Mouse (Mus musculus) small intestine, adult 2 months (tissue): ENCODE results near the gene Ccdc88b. TPM values are rescaled to one million over a fixed set of nuclear protein-coding genes. Genes with fewer than 3 reads are reported as not detected.

ENCODE experiments used
- H3K27ac ChIP-seq: fragments of 200-500 bp; 2 replicates; pipeline ENCODE4 v1.5.1; 2012; ENCODE audit warnings: low read depth, low read length, control low read depth, inconsistent platforms; ENCODE audit not compliant: insufficient read depth
- H3K27me3 ChIP-seq: fragments of 200-500 bp; 2 replicates; pipeline ENCODE4 v1.6.1; 2012; ENCODE audit warnings: mild to moderate bottlenecking, moderate library complexity, low read length, inconsistent platforms; ENCODE audit not compliant: control insufficient read depth, insufficient read depth
- H3K36me3 ChIP-seq: fragments of 200-500 bp; 2 replicates; pipeline ENCODE4 v1.6.1; 2012; ENCODE audit warnings: mild to moderate bottlenecking, low read length, control low read depth, inconsistent platforms; ENCODE audit not compliant: control insufficient read depth, insufficient read depth
- H3K4me1 ChIP-seq: fragments of 200-500 bp; 2 replicates; pipeline ENCODE4 v1.6.1; 2012; ENCODE audit warnings: low read length, inconsistent platforms, mixed read lengths; ENCODE audit not compliant: control insufficient read depth, insufficient read depth, insufficient read length
- H3K4me3 ChIP-seq: fragments of 200-500 bp; 2 replicates; pipeline ENCODE4 v1.5.1; 2012; ENCODE audit warnings: low read depth, mild to moderate bottlenecking, control low read depth, inconsistent platforms, low read length, moderate library complexity
- CTCF ChIP-seq: fragments of 200-500 bp; IDR thresholded peaks from 2 replicates; pipeline ENCODE4 v1.5.1; 2012; ENCODE audit warnings: low read depth, mild to moderate bottlenecking, control low read depth, inconsistent platforms, low read length, moderate library complexity, mixed read lengths; ENCODE audit not compliant: insufficient replicate concordance, insufficient read length; ENCODE audit errors: extremely low read depth
- POLR2A ChIP-seq: fragments of 200-500 bp; IDR thresholded peaks from 2 replicates; pipeline ENCODE4 v1.6.1; 2012; ENCODE audit warnings: low read depth, mild to moderate bottlenecking, control low read depth, inconsistent platforms, low read length, moderate library complexity
- WGBS: fragments of 180-500 bp; shearing (Covaris S2); methylation state at CpG from one replicate; pipeline ENCODE4 v1.1.7; 2018; 5-methylcytosine and 5-hydroxymethylcytosine counted together
- polyA plus RNA-seq: library from polyadenylated mRNA; depleted of rRNA; stranded (reverse); fragments of >200 nt; gene quantifications from 2 replicates; pipeline ENCODE4 v1.2.3, GENCODE M21; 2012

Gene Ccdc88b
- polyA plus RNA-seq, 1 experiment = 34.6 TPM

GRCm38 (mm10) chr19:6871574-6872271, 13.7 kb upstream of the Ccdc88b start:
- Histone ChIP-seq H3K4me3 (no peak overlapping the region), H3K27ac (peak overlapping the region; percentile 71), H3K27me3 (no peaks in the 10 kb centered on the region), H3K36me3 (no peaks in the 10 kb centered on the region), H3K4me1 (peaks cover 18% of the 10 kb centered on the region; the same call in 1 of the 2 replicates)
- 36% methylated on average over 5 of the region's 5 CpGs for WGBS
- peak; percentile 61; the same call in 1 of the 2 replicates for TF ChIP-seq CTCF
- TF ChIP-seq POLR2A = no peak; the same call in 1 of the 2 replicates

- 2% methylated on average over 5 of the region's 5 CpGs for WGBS
- no peaks in the 10 kb centered on the region for H3K36me3 ChIP-seq
- H3K4me1 ChIP-seq = peaks cover 18% of the 10 kb centered on the region; the same call in 1 of the 2 replicates
- peak overlapping the region; percentile 95 for H3K27ac ChIP-seq
- peak overlapping the region; percentile 9 for H3K4me3 ChIP-seq
- TF ChIP-seq POLR2A = no peak
- no peak for TF ChIP-seq CTCF
- no peaks in the 10 kb centered on the region for H3K27me3 ChIP-seq
Measured at GRCm38 (mm10) chr19:6869355-6869754, 11.3 kb upstream of the Ccdc88b start.

- WGBS = 95% methylated on average over 4 of the region's 4 CpGs
Measured at GRCm38 (mm10) chr19:6861451-6861850, 3.4 kb upstream of the Ccdc88b start.

GRCm38 (mm10) chr19:6860706-6861105, 2.7 kb upstream of the Ccdc88b start:
- H3K36me3 ChIP-seq = no peaks in the 10 kb centered on the region
- no peaks in the 10 kb centered on the region for H3K27me3 ChIP-seq
- 34% methylated on average over 6 of the region's 6 CpGs for WGBS
- no peak overlapping the region for H3K4me3 ChIP-seq
- H3K27ac ChIP-seq = peak overlapping the region; percentile 2; the same call in 1 of the 2 replicates
- TF ChIP-seq CTCF = peak; percentile 8; the same call in 1 of the 2 replicates
- no peak for TF ChIP-seq POLR2A
- peaks cover 16% of the 10 kb centered on the region for H3K4me1 ChIP-seq

More at GRCm38 (mm10) chr19:6861451-6861850, 3.4 kb upstream of the Ccdc88b start:
- Histone ChIP-seq H3K36me3 (no peaks in the 10 kb centered on the region), H3K27ac (no peak overlapping the region), H3K4me1 (peaks cover 11% of the 10 kb centered on the region; the same call in 1 of the 2 replicates), H3K27me3 (no peaks in the 10 kb centered on the region), H3K4me3 (no peak overlapping the region)
- TF ChIP-seq POLR2A (no peak), CTCF (no peak)

GRCm38 (mm10) chr19:6859971-6860370, 2.0 kb upstream of the Ccdc88b start:
- WGBS = 90% methylated on average over 3 of the region's 3 CpGs
- Histone ChIP-seq H3K27ac (no peak overlapping the region), H3K4me3 (no peak overlapping the region), H3K36me3 (no peaks in the 10 kb centered on the region), H3K27me3 (no peaks in the 10 kb centered on the region), H3K4me1 (peaks cover 23% of the 10 kb centered on the region)
- no peak for TF ChIP-seq POLR2A
- TF ChIP-seq CTCF = no peak

- Histone ChIP-seq H3K4me3 (no peak overlapping the region), H3K27me3 (no peaks in the 10 kb centered on the region), H3K36me3 (no peaks in the 10 kb centered on the region), H3K4me1 (peaks cover 27% of the 10 kb centered on the region), H3K27ac (no peak overlapping the region)
- WGBS = 75% methylated on average over 2 of the region's 2 CpGs
- TF ChIP-seq POLR2A (no peak), CTCF (no peak)
Measured at GRCm38 (mm10) chr19:6859032-6859651, 1.1 kb upstream of the Ccdc88b start.

GRCm38 (mm10) chr19:6857391-6858005, 513 bp downstream of the Ccdc88b start:
- no peak overlapping the region for H3K27ac ChIP-seq
- H3K27me3 ChIP-seq = no peaks in the 10 kb centered on the region

More at GRCm38 (mm10) chr19:6857391-6858005, 513 bp downstream of the Ccdc88b start:
- Histone ChIP-seq H3K36me3 (no peaks in the 10 kb centered on the region), H3K4me1 (peaks cover 37% of the 10 kb centered on the region), H3K4me3 (peak overlapping the region; percentile 41)
- WGBS = 86% methylated on average over 9 of the region's 9 CpGs
- no peak for TF ChIP-seq POLR2A
- no peak for TF ChIP-seq CTCF
